Mouse (Mus musculus): ENCODE data around the gene 6430548M08Rik.
A peak's percentile ranks its signal among the peaks of the same experiment; 100 is the strongest.

The 6430548M08Rik gene

DNA sequence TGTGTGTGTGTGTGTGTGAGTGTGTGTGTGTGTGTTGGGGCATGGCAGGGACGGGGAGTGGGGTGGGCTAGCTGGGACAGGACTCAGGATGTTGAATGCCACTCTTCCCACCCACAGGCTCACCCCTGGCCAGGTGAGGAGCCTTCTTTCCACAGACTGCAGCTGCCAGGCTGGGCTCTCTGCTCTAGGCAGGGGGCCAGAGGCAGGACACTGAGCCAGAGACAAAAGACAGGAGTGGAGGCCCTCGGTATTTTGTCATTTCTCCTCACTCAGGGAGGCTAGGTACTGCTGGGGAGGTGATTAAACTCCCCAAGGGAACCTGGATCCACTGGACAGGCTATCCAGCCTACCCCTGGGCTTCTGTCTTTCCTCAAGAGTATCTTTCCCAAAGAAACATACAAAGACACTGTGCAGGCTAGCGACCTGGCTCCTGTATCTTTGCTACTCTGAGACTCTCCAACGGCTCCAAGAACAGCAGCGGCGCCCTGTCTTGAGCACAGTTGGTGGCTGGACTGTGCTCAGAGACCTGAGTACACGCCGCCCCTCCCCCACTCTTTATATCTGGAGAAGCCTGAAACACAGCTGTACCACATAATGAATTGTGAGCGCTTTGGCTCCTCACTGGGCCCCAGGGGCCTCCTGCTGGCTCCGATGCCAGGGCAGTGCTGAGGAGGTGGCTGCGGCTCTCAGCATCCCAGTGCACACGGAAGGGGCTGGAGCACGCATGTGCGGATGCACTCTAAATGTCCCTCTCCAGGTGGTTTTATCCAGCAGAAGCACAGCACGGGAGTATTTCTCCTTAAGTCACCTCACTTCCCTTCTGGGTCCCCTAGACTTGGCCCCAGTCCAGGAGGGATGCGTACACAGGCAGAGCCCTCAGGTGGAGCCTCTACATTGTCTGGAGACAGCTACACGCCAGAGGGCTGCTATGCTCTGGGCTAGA, 71.2 kb downstream of the 6430548M08Rik start:
- DNase-seq, result peak; percentile 73

DNA sequence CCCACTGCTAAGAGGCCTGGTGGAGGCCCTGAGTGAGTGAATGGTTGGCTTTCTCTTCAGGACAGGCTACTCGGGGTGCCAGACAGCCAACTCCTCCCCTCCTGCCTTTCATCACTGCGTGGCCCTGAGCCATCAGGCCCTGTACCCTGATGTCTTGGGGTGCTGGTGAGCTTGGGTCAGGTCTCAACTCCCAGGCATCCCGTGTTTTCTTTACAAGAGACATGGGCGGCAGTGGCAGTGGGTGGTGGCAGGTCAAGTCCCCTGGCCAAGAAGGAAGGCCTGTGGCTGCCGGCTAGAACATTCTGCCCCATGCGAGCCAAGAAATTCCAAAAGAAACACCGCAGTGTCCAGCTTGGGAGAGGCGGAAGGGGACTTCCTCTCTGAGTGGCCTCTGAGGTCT, 72.5 kb downstream of the 6430548M08Rik start:
- DNase-seq, result no peak

DNA sequence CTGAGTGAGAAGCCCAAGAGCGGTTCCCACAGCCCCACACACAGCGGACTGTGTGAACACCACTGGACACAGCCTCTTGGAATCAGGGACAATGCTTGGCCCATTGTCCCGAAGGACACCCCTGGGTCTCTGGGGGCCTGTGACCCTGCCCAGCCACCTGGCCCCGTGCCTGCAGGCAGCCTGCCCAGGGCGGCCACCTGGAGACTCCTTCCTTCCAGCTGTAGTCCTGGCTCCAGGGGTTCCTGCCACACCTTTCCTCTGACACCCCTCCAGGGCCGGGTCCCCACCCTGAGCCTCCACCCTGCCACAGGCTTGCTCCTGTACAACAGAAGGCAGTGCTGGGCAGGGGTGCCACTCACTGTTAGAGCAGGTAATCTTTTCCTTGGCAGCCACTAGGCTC, 74.6 kb downstream of the 6430548M08Rik start:
- DNase-seq, result no peak

DNA sequence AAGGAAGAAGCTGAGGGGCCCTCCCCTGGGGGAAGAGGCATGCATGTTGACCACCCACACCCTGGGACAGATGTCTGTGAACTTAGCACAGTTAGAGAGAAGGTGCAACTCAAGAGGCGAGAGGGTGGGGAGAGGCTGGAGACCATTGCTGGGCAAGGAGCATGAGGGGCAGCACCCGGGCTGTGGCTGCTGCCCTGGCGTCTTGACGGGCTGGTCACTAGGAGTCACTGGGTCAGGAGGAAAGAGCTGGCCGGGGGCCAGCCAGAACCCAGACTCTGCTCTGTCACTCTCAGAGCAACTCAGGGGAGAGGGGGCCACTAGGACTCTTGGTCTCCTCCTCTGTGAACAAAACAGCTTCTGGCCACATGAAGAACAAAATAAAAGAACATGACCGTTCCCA, 75.5 kb downstream of the 6430548M08Rik start:
- no peak for DNase-seq

DNA sequence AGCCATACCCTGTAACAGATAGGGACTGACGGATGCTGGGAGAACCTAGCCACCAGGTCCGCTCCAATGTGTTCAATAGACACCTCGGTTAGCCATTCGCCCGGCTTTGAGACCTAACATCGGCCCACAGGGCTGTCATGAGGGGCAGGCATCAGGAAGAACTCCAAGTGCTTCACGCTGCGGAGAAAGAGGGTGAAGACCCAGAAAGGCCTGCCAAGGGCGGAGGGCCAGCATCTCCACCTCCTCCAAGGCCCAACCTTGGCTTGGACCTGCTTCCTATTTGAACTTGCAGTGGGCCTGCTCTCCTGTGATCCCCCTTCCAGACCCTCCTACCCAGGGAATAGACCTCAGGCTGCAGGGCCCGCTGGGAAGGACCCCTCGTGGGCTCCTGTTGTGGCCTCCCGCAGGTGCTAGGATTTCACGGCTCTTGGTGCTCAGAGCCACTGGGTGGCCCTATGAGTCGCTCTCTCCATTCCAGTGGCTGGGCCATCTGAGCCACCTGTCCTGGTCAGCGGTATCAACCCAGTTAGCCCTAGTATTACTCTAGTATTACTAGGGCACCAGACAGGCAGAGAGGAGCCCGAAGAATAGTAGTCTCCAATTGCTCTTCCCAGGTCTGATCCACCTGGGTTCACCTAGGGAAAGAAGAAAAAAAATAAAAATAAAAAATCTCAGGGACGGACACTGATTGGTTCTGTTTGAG, 76.3 kb downstream of the 6430548M08Rik start:
- DNase-seq, result no peak

DNA sequence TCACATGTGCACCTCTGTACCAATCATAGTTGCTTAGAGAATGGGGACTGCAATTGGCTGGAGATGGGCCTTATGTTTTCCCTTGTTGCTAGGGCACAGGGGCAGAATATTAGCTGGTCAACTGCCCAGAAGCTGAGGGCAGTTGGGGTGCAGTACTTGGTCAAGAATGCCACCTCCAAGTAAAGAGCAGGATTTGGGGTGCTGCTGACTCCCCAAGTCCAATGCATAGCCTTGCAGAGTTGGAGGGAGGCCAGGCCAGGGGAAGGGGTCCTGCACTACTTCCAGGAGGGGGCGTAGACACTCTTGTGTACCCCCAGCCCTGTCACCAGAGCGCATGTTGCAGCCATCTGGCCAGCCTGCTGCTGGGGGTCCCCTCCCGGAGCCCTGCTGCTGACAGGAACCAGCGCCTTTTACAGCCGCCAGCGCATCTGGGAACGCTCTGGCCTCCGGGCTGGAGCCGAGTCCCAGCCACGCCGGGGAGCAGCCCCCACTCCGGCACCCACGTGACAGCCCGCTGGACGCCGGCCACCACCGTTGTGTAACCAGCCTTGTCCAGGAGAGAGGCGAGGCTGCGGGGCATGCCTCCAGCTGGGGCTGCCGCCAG, 77.0 kb downstream of the 6430548M08Rik start:
- peak; percentile 81 for DNase-seq

DNA sequence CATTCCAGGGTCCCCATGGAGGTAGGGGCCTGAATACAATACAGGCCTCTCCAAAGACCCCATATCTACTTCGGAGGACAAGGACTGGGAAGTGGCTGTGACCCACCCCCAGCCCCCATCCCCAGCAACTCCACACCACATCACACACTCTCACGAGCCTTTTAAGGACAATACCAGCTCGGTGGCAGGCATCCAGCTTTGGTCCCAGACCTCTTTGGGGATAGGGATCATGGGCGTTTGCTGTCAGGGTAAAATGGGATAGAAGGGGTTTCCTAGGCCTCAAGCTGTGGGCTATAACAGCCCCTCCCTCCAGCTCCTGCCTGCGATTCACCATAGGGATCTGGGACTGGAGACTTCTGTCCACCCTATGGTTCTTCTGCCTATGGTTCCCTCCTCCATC, 77.7 kb downstream of the 6430548M08Rik start:
- no peak for DNase-seq

DNA sequence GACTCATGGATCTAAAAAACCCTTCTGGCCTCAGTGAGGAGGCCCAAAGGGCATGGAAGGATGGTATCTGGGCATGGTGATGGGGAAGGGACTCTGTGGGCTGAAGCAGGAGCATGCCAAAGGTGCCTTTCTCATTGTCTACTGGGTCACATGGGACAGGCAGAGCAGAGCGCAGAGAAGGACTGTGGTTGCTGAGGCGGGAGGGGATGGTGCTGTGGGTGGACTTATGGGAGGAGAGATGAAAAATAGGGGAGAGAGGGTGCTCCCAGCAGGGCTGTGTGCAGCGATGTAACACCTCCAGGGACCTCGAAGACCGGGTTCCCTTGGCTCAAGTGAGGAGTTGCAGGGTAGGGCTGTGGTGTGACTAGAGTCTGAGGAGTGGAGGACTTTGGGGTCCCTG, 78.2 kb downstream of the 6430548M08Rik start:
- DNase-seq, result no peak

DNA sequence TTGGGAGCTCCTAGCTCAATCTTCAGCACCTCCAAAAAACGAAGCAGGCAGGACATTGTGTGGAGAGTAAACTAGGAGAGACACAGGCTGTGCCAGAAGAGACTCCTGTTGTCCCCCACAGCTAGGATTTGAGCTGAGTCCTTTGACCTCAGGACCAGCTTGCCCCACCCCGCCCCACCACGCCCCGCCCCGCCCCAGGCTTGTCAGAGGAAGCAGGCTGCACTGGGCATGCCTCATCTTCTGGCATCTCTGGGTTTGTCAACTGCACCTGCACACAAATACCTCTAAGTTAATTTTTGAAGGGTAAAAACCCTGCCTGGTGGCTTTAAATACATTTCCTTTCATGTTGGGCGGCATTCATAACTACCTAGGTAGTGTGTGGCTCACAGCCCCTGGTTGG, 87.4 kb downstream of the 6430548M08Rik start:
- DNase-seq, result no peak

DNA sequence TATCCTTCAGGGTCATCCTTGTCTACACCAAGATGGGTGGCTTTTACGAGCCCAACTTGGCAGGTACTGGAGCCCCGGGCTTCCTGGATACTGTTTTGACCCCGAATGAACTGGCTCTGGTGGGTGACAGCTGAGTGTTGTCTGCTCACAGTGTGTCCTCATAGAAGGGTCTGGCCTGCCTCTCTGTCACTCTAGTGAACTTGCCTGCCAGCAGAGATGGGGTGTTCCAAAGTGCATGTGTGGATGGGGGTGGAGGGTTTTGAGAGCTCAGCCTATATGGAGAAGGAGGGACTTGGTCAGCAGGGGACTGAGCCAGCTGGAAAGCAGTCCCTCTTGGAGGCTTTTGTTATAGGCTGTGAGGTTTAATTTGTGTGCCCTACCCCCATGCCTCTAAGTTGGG, 88.6 kb downstream of the 6430548M08Rik start:
- no peak for DNase-seq

DNA sequence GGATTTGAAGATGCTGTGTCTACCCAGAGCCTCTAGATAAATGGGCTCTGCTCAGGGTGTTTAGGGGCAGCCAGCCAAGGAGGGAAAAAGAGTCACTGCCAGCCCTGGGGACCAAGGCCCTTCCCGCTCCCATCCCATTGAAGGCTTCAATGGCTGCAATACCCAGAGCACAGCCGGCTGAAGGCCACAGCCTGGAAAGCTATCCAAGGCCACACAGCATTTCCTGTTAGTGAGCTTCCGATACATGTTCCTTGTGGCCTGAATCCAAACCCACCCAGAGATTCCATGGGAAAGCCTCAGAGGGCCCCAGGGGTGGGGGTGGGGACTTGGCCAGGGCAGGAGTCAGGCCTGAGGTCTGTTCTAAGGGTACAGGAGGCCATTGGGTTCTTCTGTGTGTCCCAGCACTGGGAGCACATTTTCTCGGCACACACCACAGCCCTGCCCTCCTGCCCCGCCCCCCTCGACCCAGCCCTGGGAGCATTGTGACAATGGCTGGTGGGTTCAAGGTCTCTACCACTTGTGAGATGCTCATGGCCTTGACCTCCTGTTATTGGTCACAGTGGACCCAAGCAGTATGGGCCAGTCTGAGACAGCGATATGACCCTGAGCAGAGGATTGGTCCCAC, 90.9 kb downstream of the 6430548M08Rik start:
- DNase-seq, result no peak

DNA sequence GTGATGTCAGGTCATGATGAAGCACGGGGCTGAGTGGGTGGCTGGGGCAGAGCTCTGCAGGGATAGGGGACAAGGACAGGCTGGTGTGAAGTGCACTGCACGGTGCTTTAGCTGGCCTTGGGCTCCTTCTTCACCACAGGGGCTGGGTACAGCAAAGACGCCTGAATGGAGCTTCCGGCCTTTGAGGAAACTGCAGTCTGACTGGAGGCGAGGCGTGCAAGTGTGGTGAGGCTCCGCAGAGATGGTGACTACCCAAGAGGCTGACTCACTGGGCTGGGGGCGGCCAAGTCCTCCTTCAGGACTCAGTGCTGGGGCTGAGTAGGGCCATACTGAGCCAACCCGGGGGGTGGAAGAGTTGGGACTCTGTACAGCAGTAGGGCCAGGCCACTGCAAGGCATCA, 92.0 kb downstream of the 6430548M08Rik start:
- DNase-seq, result no peak

DNA sequence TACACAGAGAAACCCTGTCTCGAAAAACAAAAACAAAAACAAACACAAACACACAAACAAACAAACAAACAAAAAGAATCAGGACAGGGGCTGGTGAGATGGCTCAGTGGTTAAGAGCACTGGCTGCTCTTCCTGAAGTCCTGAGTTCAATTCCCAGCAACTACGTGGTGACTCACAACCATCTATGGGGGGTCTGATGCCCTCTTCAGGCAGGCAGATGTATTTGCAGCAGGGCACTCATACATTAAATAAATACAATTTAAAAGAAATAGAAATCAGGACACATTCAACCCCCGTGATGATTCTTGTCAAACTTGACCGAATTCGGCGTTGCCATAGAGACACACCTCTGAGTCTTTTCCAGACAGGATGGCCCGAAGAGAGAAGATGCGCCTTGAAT, 93.4 kb downstream of the 6430548M08Rik start:
- DNase-seq, result no peak

DNA sequence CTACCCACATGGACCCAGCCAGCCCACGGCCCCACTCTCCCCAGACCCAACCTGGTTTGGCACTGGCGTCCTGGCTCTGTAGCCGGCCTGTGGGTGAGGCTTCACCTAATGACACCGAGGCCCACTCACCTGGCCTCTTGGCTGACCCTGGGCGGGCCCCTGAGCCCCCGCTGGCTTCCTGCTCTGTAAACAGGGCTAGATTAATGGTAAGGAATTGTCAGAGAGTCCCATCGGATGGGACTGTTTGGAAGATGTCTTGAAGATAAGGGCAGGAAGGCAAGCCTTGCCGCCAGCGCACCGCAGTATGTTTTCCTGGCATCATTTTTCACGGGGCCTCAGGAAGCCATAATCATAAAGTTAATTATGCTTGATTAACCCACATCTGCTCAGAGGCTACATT, 94.2 kb downstream of the 6430548M08Rik start:
- DNase-seq, result no peak

DNA sequence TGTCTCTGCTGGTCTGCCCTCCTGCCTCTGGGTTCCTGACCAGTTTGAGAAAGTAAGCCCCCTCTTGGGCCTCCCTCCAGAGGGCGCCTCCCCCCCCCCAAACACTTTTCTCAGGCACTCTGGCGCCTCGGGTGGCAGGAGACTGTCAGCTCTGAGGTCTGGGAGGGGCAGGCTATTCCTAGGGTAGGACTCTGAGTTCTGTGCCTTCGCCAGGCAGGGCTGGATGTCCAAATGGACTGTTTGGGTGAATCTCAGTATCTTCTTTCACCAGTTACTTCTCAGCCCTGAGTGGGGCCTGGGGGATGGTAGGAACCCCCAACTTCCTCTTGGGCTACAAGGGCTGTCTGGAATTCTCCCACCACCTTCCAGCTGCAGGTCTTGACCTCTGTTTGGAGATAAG, 97.4 kb downstream of the 6430548M08Rik start:
- peak; percentile 73 for DNase-seq

DNA sequence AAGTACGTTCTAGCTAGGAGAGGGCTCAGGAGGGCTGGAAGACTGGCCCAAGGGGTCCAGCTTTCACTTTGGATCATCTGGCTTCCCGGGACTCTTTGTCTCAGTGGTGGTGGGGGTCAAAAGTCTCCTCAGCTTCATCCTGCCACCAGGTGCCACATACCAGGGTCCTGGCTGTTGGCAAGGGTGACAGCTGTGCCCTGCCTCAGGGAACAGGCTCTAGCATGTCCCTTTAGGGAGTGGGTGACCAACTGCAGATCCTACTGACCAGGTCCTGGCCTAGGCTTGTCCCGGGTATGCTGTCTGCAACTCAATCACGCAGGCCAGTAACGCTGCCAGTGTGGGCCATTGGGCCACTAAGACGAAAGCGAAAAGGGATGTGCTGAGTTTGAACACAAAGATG, 98.6 kb downstream of the 6430548M08Rik start:
- no peak for DNase-seq

DNA sequence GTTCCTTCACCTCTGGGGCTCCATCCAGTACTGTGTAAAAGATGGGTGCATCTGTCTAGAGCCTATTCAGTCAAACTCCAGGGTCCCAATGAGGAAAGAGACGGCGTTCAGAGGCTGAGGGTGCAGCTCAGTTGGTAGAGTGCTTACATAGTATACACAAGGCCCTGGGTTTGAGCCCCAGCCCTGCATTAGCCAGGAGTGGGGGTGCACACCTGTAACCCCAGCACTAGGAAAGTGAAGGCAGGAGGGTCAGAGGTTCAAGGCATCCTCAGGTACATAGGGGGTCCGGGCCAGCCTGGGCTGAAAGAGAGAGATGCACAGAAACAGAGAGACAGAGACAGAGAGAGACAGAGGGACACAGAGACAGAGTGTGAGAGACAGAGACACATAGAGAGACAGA, 99.3 kb downstream of the 6430548M08Rik start:
- DNase-seq, result no peak

DNA sequence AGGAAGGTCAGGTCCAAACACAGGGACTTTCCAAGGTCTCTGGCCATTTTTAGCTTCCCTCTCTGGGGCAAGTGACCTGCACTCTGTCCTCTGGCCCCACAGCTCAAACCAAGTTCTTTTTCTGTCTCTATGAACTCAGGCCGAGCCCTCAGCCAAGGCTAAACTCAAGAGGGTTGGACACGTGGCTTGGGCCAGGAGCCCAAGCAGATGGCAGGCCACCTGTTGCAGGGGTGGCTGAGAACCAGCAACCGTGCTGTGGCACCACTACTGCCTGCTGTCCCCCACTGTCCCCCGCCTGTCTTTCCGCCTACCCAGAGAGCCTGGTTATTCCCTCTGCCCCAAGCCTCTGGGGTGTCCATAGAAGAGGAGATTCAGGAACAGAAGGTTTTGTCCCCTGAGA, 100.0 kb downstream of the 6430548M08Rik start:
- DNase-seq, result peak; percentile 47

All from retina, postnatal 1 day (tissue).